Mouse (Mus musculus) heart, adult 2 months (tissue): ENCODE measurements around the gene Tyro3.

Experiments used
- CTCF ChIP-seq: fragments of 200-600 bp; IDR thresholded peaks from 2 replicates; pipeline ENCODE4 v1.8.1; 2022; ENCODE audit warnings: antibody characterized with exemption, mild to moderate bottlenecking, moderate library complexity
- EP300 ChIP-seq: fragments of 200-500 bp; IDR thresholded peaks from 2 replicates; pipeline ENCODE4 v1.6.1; 2011; ENCODE audit warnings: low read depth, low read length, control low read depth; ENCODE audit not compliant: insufficient read depth
- POLR2A ChIP-seq: fragments of 200-500 bp; IDR thresholded peaks from 2 replicates; pipeline ENCODE4 v1.6.1; 2011; ENCODE audit warnings: mild to moderate bottlenecking, low read depth, low read length, control low read depth; ENCODE audit not compliant: insufficient read depth

DNA sequence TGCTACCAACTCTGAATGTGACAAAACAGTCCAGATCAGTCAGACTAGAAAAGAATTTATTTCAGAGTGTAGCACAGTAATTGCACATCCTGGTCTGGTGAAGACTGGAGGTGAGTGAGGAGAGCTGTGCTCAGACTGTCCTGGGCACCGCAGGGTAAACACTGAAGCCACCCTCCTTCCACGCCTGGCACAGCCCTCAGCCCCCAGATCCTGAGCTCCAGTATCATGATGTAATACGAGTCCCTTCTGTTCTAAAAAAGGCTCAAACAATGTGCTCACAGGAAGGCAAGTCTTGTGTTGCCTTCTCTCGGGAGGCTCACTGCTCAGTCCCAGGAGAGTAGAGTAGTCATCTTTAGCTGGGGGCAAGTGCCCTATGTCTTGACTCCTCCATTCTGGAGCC lies 33.6 kb upstream of the Tyro3 start:
- no peak for TF ChIP-seq POLR2A
- no peak for TF ChIP-seq CTCF
- TF ChIP-seq EP300, result no peak
